Mouse (Mus musculus) T-helper 1 cell (primary cell): Measurements from ENCODE around the gene Tbata.

ENCODE experiments used
- in situ Hi-C: fragments of 300-600 bp; cut with MboI, MseI; formaldehyde crosslinking; loops from one replicate; pipeline ENCODE4 v1.15.1; 2025; ENCODE audit warnings: high pct_unique_total_duplicates

The Tbata gene

DNA sequence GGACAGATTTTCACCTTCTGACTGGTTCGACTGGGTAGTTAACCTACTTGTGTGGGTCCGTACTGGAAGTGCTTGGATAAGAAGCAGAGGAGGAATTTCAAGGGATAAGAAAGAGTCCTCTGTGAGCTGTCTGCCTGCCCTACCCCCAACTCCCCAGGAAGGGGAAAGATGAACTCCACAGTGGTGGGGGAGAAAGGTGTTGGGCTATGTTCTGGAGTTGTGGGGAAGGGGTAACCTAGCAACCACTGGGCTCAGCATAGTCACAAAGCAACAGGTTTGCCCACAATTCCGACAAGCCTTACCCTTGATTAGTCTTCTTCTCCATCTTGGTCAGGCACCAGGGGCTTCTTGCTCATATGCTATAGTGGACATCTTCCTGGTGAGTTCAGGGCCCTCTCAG is at the start of gene Tbata:
TSS of gene Tbata (plus strand) at position 301 of the 400 bp plus-strand sequence.
- in situ Hi-C loops = no loop called here

- in situ Hi-C loops = no loop called here
Measured at GRCm38 (mm10) chr10:61123276-61123913, 48.4 kb upstream of the Tbata start.

- in situ Hi-C loops = no loop called here
Measured at GRCm38 (mm10) chr10:61124462-61124861, 47.3 kb upstream of the Tbata start.

- in situ Hi-C loops = no loop called here
Measured at GRCm38 (mm10) chr10:61128701-61129365, 42.9 kb upstream of the Tbata start.

GRCm38 (mm10) chr10:61130959-61131358 is 40.8 kb upstream of the Tbata start:
- in situ Hi-C loops = no loop called here

DNA sequence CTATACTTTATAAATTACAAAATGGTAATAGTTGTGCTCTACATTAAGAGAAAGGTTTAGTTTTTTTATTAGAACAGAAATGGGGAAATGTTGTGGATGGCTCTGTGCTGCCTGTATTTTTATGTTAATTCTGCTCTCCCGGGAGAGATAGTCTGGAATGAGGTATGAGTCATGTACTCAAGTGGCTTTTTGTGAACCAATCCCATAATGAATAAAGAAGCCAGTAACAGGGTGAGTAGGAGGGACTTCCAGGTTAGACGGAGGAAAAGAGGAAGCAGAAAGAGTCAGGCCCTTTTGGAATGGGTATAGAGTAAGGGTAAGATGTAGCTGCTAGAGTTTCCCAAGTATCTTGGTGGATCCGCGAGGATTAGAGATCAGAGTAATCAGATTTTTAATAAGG is 37.7 kb upstream of the Tbata start:
- in situ Hi-C loops = no loop called here

- in situ Hi-C loops = no loop called here
Measured at GRCm38 (mm10) chr10:61135226-61135839, 36.4 kb upstream of the Tbata start.

DNA sequence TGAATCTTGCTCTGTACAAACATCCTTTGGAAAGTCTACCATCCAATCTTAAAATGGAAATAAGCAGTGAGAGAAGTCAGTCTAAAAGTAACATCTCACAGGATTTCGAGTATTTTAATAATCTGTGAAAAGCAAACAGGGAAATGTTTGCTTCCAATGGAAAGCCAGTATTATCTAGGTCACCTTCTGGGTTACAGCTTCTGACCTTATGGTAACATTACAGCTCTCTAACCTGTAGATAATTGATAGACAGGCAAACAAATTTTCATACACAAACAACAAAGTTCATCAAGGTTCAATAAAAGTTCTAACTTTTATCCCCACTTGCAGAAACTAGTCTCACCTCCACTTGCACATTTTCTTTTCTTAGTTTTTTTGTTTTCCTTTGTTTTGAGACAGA is 34.2 kb upstream of the Tbata start:
- in situ Hi-C loops = no loop called here

GRCm38 (mm10) chr10:61143343-61143742 is 28.4 kb upstream of the Tbata start:
- in situ Hi-C loops = no loop called here

DNA sequence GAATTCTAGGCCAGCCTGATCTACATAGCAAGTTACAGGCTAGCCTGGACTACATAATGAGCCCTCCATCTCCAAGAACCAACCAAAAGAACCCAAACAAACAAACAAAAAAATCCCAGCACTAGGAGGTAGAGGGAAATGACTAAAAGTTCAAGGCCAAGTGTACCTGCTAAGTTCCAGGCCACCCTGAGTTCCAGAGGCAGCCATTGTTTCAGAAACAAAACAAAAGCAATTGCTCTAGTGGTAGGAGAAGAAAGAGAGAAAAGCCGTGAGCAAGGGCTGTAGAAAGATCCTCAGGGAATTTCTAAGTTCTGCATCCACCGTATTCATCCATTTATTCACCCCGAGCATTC is 26.0 kb upstream of the Tbata start:
- in situ Hi-C loops = no loop called here

DNA sequence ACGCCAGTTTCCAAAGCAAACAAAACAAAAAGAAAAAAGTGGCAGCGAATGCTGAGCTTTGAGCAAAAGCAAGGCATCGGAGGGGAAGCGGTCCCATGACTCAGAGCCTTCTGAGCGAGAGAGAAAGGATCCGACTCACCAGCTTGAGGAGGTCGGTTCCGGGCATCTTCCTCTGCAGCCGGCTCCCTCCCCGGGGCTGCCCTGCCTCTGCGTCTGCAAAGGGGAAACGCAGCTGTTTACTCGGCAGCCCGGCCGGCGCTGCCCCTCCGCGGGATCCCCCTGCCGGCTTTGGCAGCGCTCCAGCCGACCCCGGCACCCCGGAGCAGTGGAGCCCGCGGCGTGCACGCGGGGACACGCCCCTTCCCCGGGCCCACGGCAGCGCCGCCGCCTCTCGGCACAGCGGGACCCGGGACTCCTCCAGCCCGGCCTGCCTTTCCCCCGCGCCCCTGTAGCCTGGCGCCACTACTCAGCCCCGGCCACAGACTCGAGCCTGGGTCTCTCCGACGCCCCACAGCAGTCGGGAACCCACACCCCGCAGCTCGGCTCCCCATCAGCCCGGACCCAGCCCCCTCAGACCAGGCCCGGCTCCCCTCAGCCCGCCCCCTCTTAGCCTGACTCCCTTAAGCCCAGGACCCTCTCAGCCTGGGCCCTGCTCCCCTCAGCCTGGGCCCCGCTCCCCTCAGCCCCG is 25.5 kb upstream of the Tbata start:
- in situ Hi-C loops = no loop called here

DNA sequence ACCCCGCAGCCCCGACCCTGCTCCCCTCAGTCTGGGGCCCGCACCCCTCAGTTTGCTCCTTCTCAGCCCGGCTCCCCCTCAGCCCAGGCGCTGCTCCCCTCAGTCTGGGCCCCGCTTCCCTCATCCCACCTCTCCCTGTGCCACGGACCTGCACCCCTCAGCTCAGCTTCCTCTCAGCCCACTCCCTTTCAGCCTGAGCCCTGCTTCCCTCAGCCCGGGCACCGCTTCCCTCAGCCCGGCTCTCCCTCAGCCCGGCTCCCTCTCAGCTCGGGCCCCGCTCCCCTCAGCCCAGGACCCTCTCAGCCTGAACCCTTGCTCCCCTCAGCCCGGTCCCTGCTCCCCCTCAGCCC is 25.0 kb upstream of the Tbata start:
- in situ Hi-C loops = no loop called here

GRCm38 (mm10) chr10:61147157-61148040 is 24.4 kb upstream of the Tbata start, which contains the start of gene Sgpl1:
Gene Sgpl1 (minus strand): TSS chr10:61147703.
- in situ Hi-C loops = no loop called here

DNA sequence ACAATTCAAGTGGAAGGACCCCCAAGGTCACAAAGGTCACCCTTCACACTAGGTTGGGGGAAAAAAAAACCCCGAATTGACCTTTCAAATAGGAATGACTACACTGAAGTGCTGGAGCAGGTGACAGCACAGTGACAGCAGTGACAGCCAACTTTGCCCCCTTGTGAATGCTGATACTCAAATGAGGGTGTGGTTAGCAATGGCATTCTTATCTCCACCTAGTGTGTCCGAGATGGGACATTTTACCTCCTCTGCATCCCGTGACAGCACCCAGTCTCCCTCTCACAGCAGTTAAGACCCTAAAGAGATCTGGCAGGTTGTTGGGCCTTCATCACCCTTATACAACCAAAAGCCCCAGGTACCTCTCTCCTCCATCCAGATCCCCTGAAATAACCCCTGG is 22.3 kb upstream of the Tbata start:
- in situ Hi-C loops = no loop called here

- in situ Hi-C loops = no loop called here
Measured at GRCm38 (mm10) chr10:61150616-61151015, 21.1 kb upstream of the Tbata start.

- in situ Hi-C loops = no loop called here
Measured at GRCm38 (mm10) chr10:61152131-61152530, 19.6 kb upstream of the Tbata start.

- in situ Hi-C loops = no loop called here
Measured at GRCm38 (mm10) chr10:61155611-61156010, 16.1 kb upstream of the Tbata start.

- in situ Hi-C loops = no loop called here
Measured at GRCm38 (mm10) chr10:61156453-61156852, 15.3 kb upstream of the Tbata start.

GRCm38 (mm10) chr10:61158594-61158993 is 13.2 kb upstream of the Tbata start:
- in situ Hi-C loops = no loop called here

GRCm38 (mm10) chr10:61160089-61160488 is 11.7 kb upstream of the Tbata start:
- in situ Hi-C loops = no loop called here

- in situ Hi-C loops = no loop called here
Measured at GRCm38 (mm10) chr10:61160671-61161070, 11.1 kb upstream of the Tbata start.

DNA sequence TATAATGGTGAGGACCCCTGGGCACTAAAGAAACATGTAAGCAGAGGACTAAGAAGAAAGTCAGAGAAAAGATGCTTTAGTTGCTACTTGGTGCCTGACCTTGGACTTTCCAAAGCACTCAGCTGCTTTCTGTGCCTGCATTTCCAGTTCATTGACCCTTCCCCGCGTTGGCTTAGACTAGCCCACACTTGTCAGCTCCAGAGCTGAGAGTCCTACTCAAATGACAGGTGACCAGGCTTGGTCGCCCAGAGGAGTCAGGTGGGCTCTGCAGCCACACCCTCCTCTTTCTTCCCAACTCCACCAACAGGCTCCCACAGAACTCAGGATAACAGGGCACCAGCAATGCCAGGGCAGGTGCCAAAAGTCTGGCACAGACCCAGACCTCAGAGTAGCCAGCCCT is 9.4 kb upstream of the Tbata start:
- in situ Hi-C loops = no loop called here
